Mouse (Mus musculus): ENCODE measurements around the gene Rhoh.

DNA sequence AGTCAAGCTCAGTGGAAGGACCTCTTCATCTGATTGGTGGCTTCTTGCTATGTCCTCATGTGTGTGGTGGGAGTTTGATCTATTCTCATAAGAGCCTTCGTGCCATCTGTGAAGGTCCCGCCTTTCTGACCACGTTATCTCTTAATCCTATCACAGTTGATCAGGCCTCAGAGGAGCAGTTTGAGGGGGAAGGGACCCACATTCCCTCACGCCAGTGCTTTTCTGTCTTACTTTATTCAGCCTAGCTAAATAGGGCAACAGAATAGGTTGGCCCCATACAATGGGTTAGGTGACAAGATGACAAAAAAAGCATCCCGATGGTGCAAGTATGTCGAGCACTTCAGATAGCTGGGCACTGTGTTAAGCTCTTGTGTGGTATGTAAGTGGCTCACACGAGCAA lies 34.8 kb downstream of the Rhoh start:
- TF ChIP-seq EP300 (IDR thresholded peaks at IDR 0.05; ENCODE audit: low read depth) (no peak), CTCF (IDR thresholded peaks at IDR 0.05; ENCODE audit: low read depth) (no peak)

Data from liver, embryonic 14.5 days (tissue).